26 mouse cellular contexts compared by ENCODE assay signal in genomic region chr4:149040289-149040688, GRCm38 (mm10). TPM values are rescaled to one million over a fixed set of nuclear protein-coding genes. Genes with fewer than 3 reads are reported as not detected.
A peak's percentile ranks its signal among the peaks of the same experiment; 100 is the strongest.
DNase-seq lines count a peak whose midpoint lies in the region; ATAC-seq lines count a peak whose summit lies in the region.
"Had no signal": no experiment of that assay in that cellular context is flagged by ENCODE, and none has a peak within 500 bp of the region (broad histone marks: within the 10 kb centered on the region; RNA-seq: fewer than 3 reads in every experiment).

No protein-coding gene starts in this region.

- DNase-seq in forebrain, embryonic 10.5 days (ENCODE audit: extremely low spot score, low spot score), result no peak
- no peak for DNase-seq in neural tube, embryonic 10.5 days (ENCODE audit: extremely low spot score, low spot score)
- DNase-seq in kidney, postnatal 4 days, result no peak
- DNase-seq in left cerebral cortex, adult 8-10 months (ENCODE audit: low spot score in 2 of 2), result no peak
- DNase-seq in right cerebral cortex, postnatal 10 days (ENCODE audit: low spot score in 2 of 2), result no peak
- DNase-seq: adrenal gland, postnatal 25 days; cerebellum, adult 11-12 months; cerebellum, postnatal 25 days; embryo, embryonic 11 days; heart, postnatal 14 days; kidney, adult 8-10 months; kidney, postnatal 25 days; liver, embryonic 13.5 days; lung, embryonic 14.5 days; lung, postnatal 36 days; right cerebral cortex, postnatal 14 days; spleen, adult 18-20 months; thymus, postnatal 4 days had no signal

- no peaks in the 10 kb centered on the region for H3K9me3 ChIP-seq in forebrain, embryonic 10.5 days
- H3K9me3 ChIP-seq in forebrain, embryonic 16.5 days (ENCODE audit: control insufficient read depth, low read length), result no peaks in the 10 kb centered on the region
- H3K9me3 ChIP-seq in neural tube, embryonic 13.5 days, result no peaks in the 10 kb centered on the region
- H3K9me3 ChIP-seq in hindbrain, embryonic 16.5 days (ENCODE audit: control insufficient read depth, low read length), result no peaks in the 10 kb centered on the region
- H3K9me3 ChIP-seq: heart, embryonic 12.5 days; limb, embryonic 13.5 days; liver, embryonic 13.5 days had no signal

- H3K27me3 ChIP-seq in forebrain, embryonic 10.5 days (ENCODE audit: poor library complexity, severe bottlenecking), result 0 out of 2 replicates have a peak, but pooled peaks cover 5% of the 10 kb centered on the region
- no peaks in the 10 kb centered on the region for H3K27me3 ChIP-seq in forebrain, embryonic 16.5 days (replicated peaks; ENCODE audit: control insufficient read depth, insufficient read depth, low read length)
- no peaks in the 10 kb centered on the region for H3K27me3 ChIP-seq in neural tube, embryonic 13.5 days
- no peaks in the 10 kb centered on the region for H3K27me3 ChIP-seq in hindbrain, embryonic 16.5 days (replicated peaks; ENCODE audit: control insufficient read depth, insufficient read depth, low read length)
- H3K27me3 ChIP-seq: heart, embryonic 12.5 days; limb, embryonic 13.5 days; liver, embryonic 13.5 days had no signal

- peaks cover 5% of the 10 kb centered on the region for H3K36me3 ChIP-seq in forebrain, embryonic 10.5 days (replicated peaks)
- H3K36me3 ChIP-seq in forebrain, embryonic 16.5 days (ENCODE audit: control insufficient read depth, insufficient read depth), result no peaks in the 10 kb centered on the region
- no peaks in the 10 kb centered on the region for H3K36me3 ChIP-seq in neural tube, embryonic 13.5 days
- H3K36me3 ChIP-seq in hindbrain, embryonic 16.5 days (ENCODE audit: control insufficient read depth, insufficient read depth, low read length), result no peaks in the 10 kb centered on the region
- H3K36me3 ChIP-seq: limb, embryonic 13.5 days had no signal

- no peak overlapping the region for H3K9ac ChIP-seq in forebrain, embryonic 16.5 days (replicated peaks; ENCODE audit: low read depth, low read length)
- peak overlapping the region; percentile 53 for H3K9ac ChIP-seq in neural tube, embryonic 13.5 days
- H3K9ac ChIP-seq in hindbrain, embryonic 16.5 days (ENCODE audit: low read depth, low read length), result peak overlapping the region; percentile 35; the same call in 1 of the 2 replicates
- H3K9ac ChIP-seq: heart, embryonic 12.5 days; limb, embryonic 13.5 days; liver, embryonic 13.5 days; lung, embryonic 14.5 days had no signal

- H3K4me2 ChIP-seq in forebrain, embryonic 16.5 days (ENCODE audit: low read length), result no peak overlapping the region
- no peak overlapping the region for H3K4me2 ChIP-seq in neural tube, embryonic 13.5 days
- no peak overlapping the region for H3K4me2 ChIP-seq in hindbrain, embryonic 16.5 days (ENCODE audit: low read length)
- H3K4me2 ChIP-seq: heart, embryonic 12.5 days; limb, embryonic 13.5 days; liver, embryonic 13.5 days; lung, embryonic 14.5 days had no signal

- H3K27ac ChIP-seq in forebrain, embryonic 10.5 days, result peak overlapping the region; percentile 25; the same call in 1 of the 2 replicates
- H3K27ac ChIP-seq in forebrain, embryonic 16.5 days (ENCODE audit: low read length), result no peak overlapping the region; the same call in 1 of the 2 replicates
- H3K27ac ChIP-seq in neural tube, embryonic 13.5 days (replicated peaks), result peak overlapping the region; percentile 85
- H3K27ac ChIP-seq in hindbrain, embryonic 16.5 days (ENCODE audit: low read depth, low read length), result no peak overlapping the region; the same call in 1 of the 2 replicates
- H3K27ac ChIP-seq: left cerebral cortex, adult 2 months; limb, embryonic 13.5 days; liver, embryonic 13.5 days had no signal

- peaks cover 62% of the 10 kb centered on the region for H3K4me1 ChIP-seq in forebrain, embryonic 10.5 days
- peaks cover 8% of the 10 kb centered on the region for H3K4me1 ChIP-seq in forebrain, embryonic 16.5 days (replicated peaks; ENCODE audit: control insufficient read depth, insufficient read depth, low read length)
- peaks cover 52% of the 10 kb centered on the region for H3K4me1 ChIP-seq in neural tube, embryonic 13.5 days (replicated peaks)
- peaks cover 12% of the 10 kb centered on the region for H3K4me1 ChIP-seq in hindbrain, embryonic 16.5 days (ENCODE audit: control insufficient read depth, insufficient read depth, low read depth, low read length)
- H3K4me1 ChIP-seq: liver, embryonic 13.5 days had no signal

- H3K4me3 ChIP-seq in forebrain, embryonic 10.5 days, result no peak overlapping the region
- H3K4me3 ChIP-seq in forebrain, embryonic 16.5 days (replicated peaks; ENCODE audit: low read length), result no peak overlapping the region
- no peak overlapping the region for H3K4me3 ChIP-seq in neural tube, embryonic 13.5 days
- H3K4me3 ChIP-seq in hindbrain, embryonic 16.5 days (ENCODE audit: low read length), result no peak overlapping the region
- H3K4me3 ChIP-seq: erythroblast, embryonic 14.5 days; heart, embryonic 12.5 days; left cerebral cortex, adult 2 months; limb, embryonic 13.5 days; liver, embryonic 13.5 days had no signal

- ATAC-seq in forebrain, embryonic 16.5 days, result no peak
- no peak for ATAC-seq in neural tube, embryonic 13.5 days (ENCODE audit: low read depth)
- no peak for ATAC-seq in hindbrain, embryonic 16.5 days
- ATAC-seq: CD4-positive, CD25-positive, alpha-beta regulatory T cell, adult 4 months had no signal

- 62% methylated on average over 6 of the region's 6 CpGs for WGBS in forebrain, embryonic 10.5 days
- 43% methylated on average over 6 of the region's 6 CpGs for WGBS in forebrain, embryonic 16.5 days
- 33% methylated on average over 6 of the region's 6 CpGs for WGBS in neural tube, embryonic 13.5 days
- 49% methylated on average over 6 of the region's 6 CpGs for WGBS in hindbrain, embryonic 16.5 days

RNA-seq across cellular contexts. Expression of gene Pex14, which starts 59.4 kb away (rescaled TPM):
- polyA plus RNA-seq in forebrain, embryonic 10.5 days (2016; fragmentation: Nextera tagmentation; extraction: Ambion mirVana), result 54.4 and 58.9 TPM in 2 replicates
- polyA plus RNA-seq in forebrain, embryonic 16.5 days (2015; fragmentation: Nextera tagmentation; extraction: Ambion mirVana), result 53.7 and 56.9 TPM in 2 replicates
- polyA plus RNA-seq in neural tube, embryonic 13.5 days (2015; fragmentation: Nextera tagmentation; extraction: Ambion mirVana), result 50.5 and 52.9 TPM in 2 replicates
- 62.4 and 63.9 TPM in 2 replicates for polyA plus RNA-seq in hindbrain, embryonic 16.5 days (2015; fragmentation: Nextera tagmentation; extraction: Ambion mirVana)
- 10 to 100 TPM; 51.7 to 61.3 (median 59.2) TPM for total RNA-seq in left cerebral cortex, adult 8-10 months (2022)

Comparison
In these comparisons a context has a peak if more than half of its experiments do, and no peak if none do; other contexts are left out.
1. H3K27ac ChIP-seq: peak in forebrain, embryonic 10.5 days (single experiment) and neural tube, embryonic 13.5 days (single experiment); none in forebrain, embryonic 16.5 days (single experiment) and hindbrain, embryonic 16.5 days (single experiment).